Mouse (Mus musculus) liver, adult 2 months (tissue): ENCODE measurements around the gene Slc7a15. TPM values are rescaled to one million over a fixed set of nuclear protein-coding genes. Genes with fewer than 3 reads are reported as not detected.
A peak's percentile ranks its signal among the peaks of the same experiment; 100 is the strongest.

Source experiments
- DNase-seq: peaks from one replicate; pipeline ENCODE4 v3.0.0-alpha.2; 2011; ENCODE audit warnings: low read depth, low spot score; ENCODE audit errors: extremely low read depth
- H3K27ac ChIP-seq: fragments of 200-500 bp; replicated peaks from 2 replicates; pipeline ENCODE4 v1.5.1; 2012; ENCODE audit warnings: low read depth, mild to moderate bottlenecking, control low read depth, inconsistent platforms, low read length; ENCODE audit not compliant: insufficient read depth
- H3K27me3 ChIP-seq: fragments of 200-500 bp; 2 replicates; pipeline ENCODE4 v1.6.1; 2012; ENCODE audit warnings: mild to moderate bottlenecking, moderate library complexity, low read length, inconsistent platforms; ENCODE audit not compliant: control insufficient read depth, insufficient read depth
- H3K36me3 ChIP-seq: fragments of 200-500 bp; 2 replicates; pipeline ENCODE4 v1.6.1; 2012; ENCODE audit warnings: low read length, inconsistent platforms; ENCODE audit not compliant: control insufficient read depth, insufficient read depth
- H3K4me1 ChIP-seq: fragments of 200-500 bp; 2 replicates; pipeline ENCODE4 v1.6.1; 2011; ENCODE audit warnings: low read length; ENCODE audit not compliant: control insufficient read depth, insufficient read depth
- H3K4me3 ChIP-seq: fragments of 200-500 bp; 2 replicates; pipeline ENCODE4 v1.5.1; 2011; ENCODE audit warnings: low read depth, mild to moderate bottlenecking, control low read depth, low read length, moderate library complexity; ENCODE audit not compliant: insufficient read depth
- H3K79me2 ChIP-seq: fragments of 200-500 bp; 2 replicates; pipeline ENCODE4 v1.6.1; 2012; ENCODE audit warnings: inconsistent platforms, mild to moderate bottlenecking, low read length, moderate library complexity; ENCODE audit not compliant: control insufficient read depth, insufficient read depth
- H3K9ac ChIP-seq: fragments of 200-500 bp; 2 replicates; pipeline ENCODE4 v1.6.1; 2012; ENCODE audit warnings: low read depth, mild to moderate bottlenecking, control low read depth, inconsistent platforms, low read length
- CTCF ChIP-seq: fragments of 200-500 bp; IDR thresholded peaks from 2 replicates; pipeline ENCODE4 v1.5.1; 2011; ENCODE audit warnings: low read depth, low read length, control low read depth
- POLR2A ChIP-seq: fragments of 200-500 bp; IDR thresholded peaks from 2 replicates; pipeline ENCODE4 v1.6.1; 2011; ENCODE audit warnings: low read length, control low read depth; ENCODE audit not compliant: insufficient read depth; ENCODE audit errors: extremely low read depth
- WGBS: fragments of 180-500 bp; shearing (Covaris S2); methylation state at CpG from one replicate; pipeline ENCODE4 v1.1.7; 2018; 5-methylcytosine and 5-hydroxymethylcytosine counted together
- polyA plus RNA-seq: library from polyadenylated mRNA; depleted of rRNA; stranded (reverse); fragments of >200 nt; gene quantifications from 2 replicates; pipeline ENCODE4 v1.2.3, GENCODE M21; 2012
- total RNA-seq: library from RNA; depleted of rRNA; stranded (reverse); fragments of >200 nt; gene quantifications from 2 replicates; pipeline ENCODE4 v1.2.3, GENCODE M21; 2014

The Slc7a15 gene
- total and polyA plus RNA-seq, 2 experiments: 0.12 TPM; not detected in 1

GRCm38 (mm10) chr12:8537291-8537690 lies 61.6 kb downstream of the Slc7a15 start:
- Histone ChIP-seq H3K27me3 (no peaks in the 10 kb centered on the region), H3K79me2 (no peaks in the 10 kb centered on the region), H3K36me3 (no peaks in the 10 kb centered on the region), H3K4me3 (no peak overlapping the region), H3K4me1 (peaks cover 9% of the 10 kb centered on the region; the same call in 1 of the 2 replicates), H3K27ac (no peak overlapping the region), H3K9ac (no peak overlapping the region)
- WGBS: 93% methylated on average over 5 of the region's 5 CpGs
- DNase-seq: no peak
- no peak for TF ChIP-seq POLR2A
- no peak for TF ChIP-seq CTCF

GRCm38 (mm10) chr12:8536221-8536965 lies 62.5 kb downstream of the Slc7a15 start:
- TF ChIP-seq POLR2A (no peak), CTCF (no peak)
- no peak overlapping the region for H3K4me3 ChIP-seq
- H3K27me3 ChIP-seq: no peaks in the 10 kb centered on the region
- no peak overlapping the region for H3K27ac ChIP-seq
- no peaks in the 10 kb centered on the region for H3K36me3 ChIP-seq
- DNase-seq: no peak
- no peaks in the 10 kb centered on the region for H3K79me2 ChIP-seq
- peaks cover 9% of the 10 kb centered on the region; the same call in 1 of the 2 replicates for H3K4me1 ChIP-seq
- H3K9ac ChIP-seq: no peak overlapping the region
- 79% methylated on average over 9 of the region's 9 CpGs for WGBS

GRCm38 (mm10) chr12:8535596-8535995 lies 63.3 kb downstream of the Slc7a15 start:
- TF ChIP-seq CTCF: no peak
- no peak for TF ChIP-seq POLR2A
- no peaks in the 10 kb centered on the region for H3K27me3 ChIP-seq
- no peak for DNase-seq
- H3K4me3 ChIP-seq: no peak overlapping the region
- 75% methylated on average over 7 of the region's 7 CpGs for WGBS
- H3K4me1 ChIP-seq: peaks cover 9% of the 10 kb centered on the region; the same call in 1 of the 2 replicates
- no peak overlapping the region for H3K27ac ChIP-seq
- H3K36me3 ChIP-seq: no peaks in the 10 kb centered on the region
- no peaks in the 10 kb centered on the region for H3K79me2 ChIP-seq
- no peak overlapping the region for H3K9ac ChIP-seq

- H3K27me3 ChIP-seq: no peaks in the 10 kb centered on the region
- H3K9ac ChIP-seq: no peak overlapping the region
- WGBS: 21% methylated on average over 1 of the region's 1 CpGs
- no peak overlapping the region for H3K27ac ChIP-seq
- TF ChIP-seq POLR2A: no peak
- TF ChIP-seq CTCF: no peak
- peaks cover 9% of the 10 kb centered on the region; the same call in 1 of the 2 replicates for H3K4me1 ChIP-seq
- no peaks in the 10 kb centered on the region for H3K79me2 ChIP-seq
- peak; percentile 77 for DNase-seq
- H3K4me3 ChIP-seq: no peak overlapping the region
- H3K36me3 ChIP-seq: no peaks in the 10 kb centered on the region
Observed at GRCm38 (mm10) chr12:8534915-8535314, 64.0 kb downstream of the Slc7a15 start.

- Histone ChIP-seq H3K27me3 (no peaks in the 10 kb centered on the region), H3K27ac (no peak overlapping the region), H3K79me2 (no peaks in the 10 kb centered on the region), H3K9ac (no peak overlapping the region), H3K4me1 (no peaks in the 10 kb centered on the region), H3K36me3 (no peaks in the 10 kb centered on the region), H3K4me3 (no peak overlapping the region)
- DNase-seq: no peak
- WGBS: 79% methylated on average over 5 of the region's 5 CpGs
- TF ChIP-seq CTCF (no peak), POLR2A (no peak)
Observed at GRCm38 (mm10) chr12:8527770-8528169, 71.1 kb downstream of the Slc7a15 start.

GRCm38 (mm10) chr12:8527175-8527574 lies 71.7 kb downstream of the Slc7a15 start:
- no peaks in the 10 kb centered on the region for H3K36me3 ChIP-seq
- no peak overlapping the region for H3K27ac ChIP-seq
- DNase-seq: no peak
- H3K4me3 ChIP-seq: no peak overlapping the region
- H3K27me3 ChIP-seq: no peaks in the 10 kb centered on the region
- no peak for TF ChIP-seq POLR2A
- no peak for TF ChIP-seq CTCF
- H3K4me1 ChIP-seq: no peaks in the 10 kb centered on the region
- no peaks in the 10 kb centered on the region for H3K79me2 ChIP-seq
- WGBS: 88% methylated on average over 1 of the region's 1 CpGs
- no peak overlapping the region for H3K9ac ChIP-seq
